Mouse (Mus musculus) spleen, adult 12 weeks (tissue): Measurements from ENCODE around the gene Mapkapk5.

Experiments
- DNase-seq: peaks from one replicate; pipeline ENCODE4 v3.0.0; 2022; ENCODE audit warnings: low spot score

Mapkapk5 gene

DNA sequence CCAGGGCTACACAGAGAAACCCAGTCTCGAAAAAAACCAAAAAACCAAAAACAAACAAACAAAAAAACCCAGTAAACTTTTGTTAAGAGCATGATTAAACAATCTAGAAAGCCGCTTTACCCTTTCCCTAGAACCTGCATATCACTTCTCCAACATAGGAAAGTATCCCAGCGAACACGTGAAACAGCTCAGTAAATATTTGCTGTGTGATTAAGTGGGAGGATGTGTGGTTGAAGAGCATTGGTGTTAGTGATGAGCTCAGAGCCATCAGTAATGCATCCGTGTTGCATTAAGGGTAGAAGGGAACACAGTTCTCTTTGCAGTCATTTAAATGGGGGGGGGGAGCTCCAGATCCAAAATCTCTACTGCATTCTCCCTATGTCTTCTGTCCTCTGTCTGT, 60.9 kb downstream of the Mapkapk5 start:
- no peak for DNase-seq

DNA sequence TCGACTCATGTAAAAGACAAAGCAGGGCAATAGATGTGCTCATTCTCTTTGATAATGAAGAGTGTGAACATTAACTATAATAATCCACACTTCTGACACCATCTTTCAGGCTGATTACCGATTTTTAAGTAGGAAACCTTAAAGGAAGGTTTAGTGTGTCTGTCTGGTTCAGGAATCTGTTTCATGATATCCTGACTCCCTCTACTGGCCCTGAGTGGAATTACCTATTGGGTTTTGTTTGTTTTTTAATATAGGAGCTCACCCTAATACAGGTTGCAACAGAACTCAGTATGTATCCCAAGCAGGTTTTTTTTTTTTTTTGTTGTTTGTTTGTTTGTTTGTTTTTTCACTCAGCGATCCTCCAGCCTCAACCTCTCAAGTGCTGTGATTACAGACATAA, 68.0 kb downstream of the Mapkapk5 start:
- no peak for DNase-seq

GRCm38 (mm10) chr5:121476040-121476439, 69.7 kb downstream of the Mapkapk5 start:
- no peak for DNase-seq
